Mouse (Mus musculus) kidney, postnatal 36 days (tissue): ENCODE measurements at regions not wholly inside any gene's neighbourhood (a gene's known extent, or its start where the extent isn't known, plus 50 kb on each side); places are given as distances from the start of the nearest gene placed in this dataset.

Experiments
- DNase-seq, 2 experiments: peaks; one replicate each; pipeline ENCODE4 v3.0.0; 2021 to 2022; ENCODE audit warnings: mixed read lengths in 2 of 2

DNA sequence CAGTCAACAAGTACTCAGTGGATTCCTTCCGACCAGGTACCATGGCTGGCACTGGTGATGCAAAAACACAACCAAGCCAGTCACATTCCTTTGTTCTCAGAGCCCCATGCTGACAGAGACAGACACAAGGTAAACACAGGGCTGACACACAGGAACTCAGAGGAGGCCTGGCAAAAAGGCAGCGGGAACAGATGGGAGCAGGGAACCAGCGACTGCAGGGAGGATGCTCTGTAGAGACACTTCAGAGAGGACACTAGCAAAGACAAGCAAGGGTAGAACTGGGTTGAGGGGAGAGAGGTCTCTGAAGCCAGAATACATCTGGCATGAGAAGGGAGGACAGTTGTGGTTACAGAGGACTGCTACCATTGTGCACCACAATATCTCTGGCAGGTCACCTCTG is 133.6 kb downstream of the Tex36 start:
- no peak for DNase-seq

DNA sequence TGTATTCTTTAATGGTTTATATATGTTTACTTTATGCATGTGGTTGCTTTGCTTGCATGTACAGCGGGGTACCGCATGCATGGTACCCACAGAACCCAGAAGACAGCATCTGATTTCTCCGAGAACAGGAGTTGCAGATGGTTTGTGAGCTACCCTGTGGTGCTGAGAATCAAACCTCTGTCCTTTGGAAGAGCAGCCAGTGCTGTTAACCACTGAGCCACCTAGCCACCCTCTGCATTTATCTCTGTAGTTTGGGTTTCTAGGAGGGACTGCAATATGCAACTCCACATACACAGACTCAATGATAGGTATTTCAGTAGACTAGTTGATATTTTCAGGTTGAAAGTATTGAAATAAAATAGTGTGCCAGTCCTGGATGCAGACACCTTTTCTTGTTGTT is 134.4 kb downstream of the Tex36 start:
- DNase-seq: no peak

DNA sequence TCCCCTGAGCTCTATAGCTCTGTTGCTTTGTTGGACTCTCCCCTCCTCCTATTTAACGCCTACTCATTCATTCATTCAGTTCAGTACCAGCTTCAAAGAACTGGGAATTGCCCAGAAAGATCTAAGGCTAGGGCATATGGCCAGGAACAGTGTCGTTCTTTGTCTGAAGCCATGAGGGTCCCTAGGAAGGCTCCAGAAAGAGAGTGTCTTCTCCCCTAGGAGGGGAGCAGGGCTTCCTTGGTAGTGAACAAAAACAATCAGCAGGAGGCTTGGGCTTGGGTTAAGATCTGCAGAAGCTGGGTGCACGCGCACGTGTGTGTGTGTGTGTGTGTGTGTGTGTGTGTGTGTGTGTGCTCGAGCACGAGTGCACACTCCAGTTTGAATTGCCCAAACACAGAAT is 142.7 kb downstream of the Tex36 start:
- DNase-seq: no peak

DNA sequence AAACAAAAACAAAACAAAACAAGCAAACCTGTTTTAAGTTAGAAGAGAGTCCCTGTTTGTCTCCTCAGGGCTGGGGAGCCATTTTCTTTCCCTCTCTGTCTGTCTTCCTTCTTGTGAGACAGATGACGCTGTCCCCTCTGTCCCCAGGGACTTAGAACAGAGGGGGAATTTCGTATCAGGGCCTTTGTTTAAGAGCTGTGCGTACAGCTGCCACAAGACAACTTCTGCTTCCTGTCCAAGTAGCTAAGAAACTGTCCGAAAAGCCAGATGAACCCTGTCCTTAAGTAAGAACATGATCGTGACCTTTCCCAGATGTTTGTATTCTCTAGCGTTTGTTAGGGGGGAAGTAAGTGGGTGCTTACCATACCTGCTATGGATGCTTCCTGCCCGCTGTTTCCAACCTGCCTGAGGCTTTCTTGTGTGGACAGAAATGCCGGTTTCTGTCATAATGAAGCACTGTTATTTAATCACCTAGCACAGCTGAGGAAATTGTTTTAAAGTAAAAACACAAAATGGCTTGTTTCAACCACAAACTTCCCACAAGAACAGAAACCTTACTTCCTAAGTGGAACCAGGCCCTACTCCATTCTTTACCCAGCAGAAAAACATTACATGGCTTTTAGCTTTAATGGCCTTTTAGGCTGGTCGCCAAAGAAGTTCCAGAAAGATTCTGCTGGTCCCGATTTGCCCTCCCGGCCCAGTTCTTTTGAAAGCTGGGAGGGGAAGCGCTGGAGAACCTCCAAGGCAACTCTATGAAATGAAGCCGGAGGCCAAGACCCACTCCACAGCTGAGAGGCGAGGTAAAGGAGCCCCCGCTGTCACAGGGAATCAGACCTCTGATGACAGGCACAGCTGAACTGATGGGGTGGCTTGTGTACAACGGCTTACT is 144.3 kb downstream of the Tex36 start:
- DNase-seq: peak; percentile 11 to 21

DNA sequence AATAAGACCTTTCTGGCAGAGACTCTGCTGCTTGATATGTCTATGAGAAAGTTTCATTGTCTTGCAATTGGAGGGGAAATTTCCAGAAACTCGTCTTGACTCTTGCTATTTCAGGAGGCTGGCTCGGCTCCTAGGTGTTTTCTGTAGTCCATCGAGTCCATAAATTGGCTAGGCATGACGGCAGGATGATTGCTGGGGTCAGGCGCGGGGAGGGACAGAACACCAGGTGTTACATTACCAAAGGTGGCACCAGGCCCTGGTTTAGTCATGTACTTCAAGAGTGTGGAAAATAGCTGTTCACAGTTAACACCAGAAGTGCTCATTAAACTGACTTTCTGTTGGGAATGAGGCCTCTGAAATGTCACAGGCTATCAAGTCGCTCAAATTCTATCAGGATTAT is 151.7 kb downstream of the Tex36 start:
- DNase-seq: no peak

DNA sequence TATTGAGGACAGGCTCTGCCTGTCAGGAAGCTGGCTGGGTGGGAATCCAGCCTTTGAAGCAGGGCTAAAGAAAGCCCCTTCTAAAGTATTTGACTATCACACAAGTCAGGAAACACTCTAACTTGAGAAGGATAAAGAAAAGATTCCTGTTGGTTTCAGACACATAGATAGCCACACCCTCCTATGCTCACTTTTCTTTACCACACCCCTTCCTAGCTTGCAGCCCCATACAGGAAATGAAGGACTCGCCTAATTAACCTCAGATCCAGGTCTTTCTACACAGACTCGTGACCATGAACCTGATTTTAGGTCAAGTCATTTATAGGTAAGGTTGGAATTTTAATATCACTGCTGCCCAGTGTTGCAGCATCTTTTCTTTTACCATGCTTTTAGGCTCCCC is 154.9 kb downstream of the Tex36 start:
- no peak for DNase-seq

DNA sequence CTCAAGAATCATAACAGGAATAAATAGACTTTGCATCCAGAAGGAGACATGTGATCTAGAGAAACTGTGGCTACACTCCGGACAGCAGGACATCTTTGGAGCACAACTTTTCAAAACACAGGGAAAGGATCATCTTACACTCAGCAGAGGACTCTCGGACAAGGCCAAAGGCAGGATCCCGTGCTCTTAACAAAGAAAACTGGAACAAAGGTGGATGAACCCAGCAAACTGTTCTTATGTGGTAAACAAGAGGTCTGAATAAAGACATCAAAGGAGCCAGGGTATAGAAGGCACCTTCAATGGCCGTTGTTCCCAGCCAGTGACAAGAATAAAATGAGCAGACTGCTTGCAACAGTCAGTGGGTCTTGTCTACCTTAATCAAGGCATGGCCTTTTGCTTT is 160.3 kb downstream of the Tex36 start:
- DNase-seq: no peak

DNA sequence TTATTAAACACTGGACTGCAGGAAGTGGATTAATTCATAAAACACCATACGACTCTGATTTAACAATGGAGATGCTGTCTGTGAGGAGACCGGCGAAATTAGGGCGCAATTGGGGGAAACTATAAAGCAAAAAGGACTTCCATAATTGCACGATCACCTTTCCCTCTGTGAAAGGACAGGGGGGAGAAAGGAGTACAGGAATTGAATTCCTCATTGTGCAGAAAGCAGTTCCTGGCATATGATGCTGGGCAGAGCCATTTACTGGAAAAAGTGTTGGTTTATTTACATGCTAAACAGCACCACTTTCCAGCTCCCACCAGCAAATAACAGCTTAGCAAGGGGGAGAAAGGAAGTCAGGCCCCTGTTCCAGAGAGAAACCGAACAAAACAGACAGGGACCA is 160.8 kb downstream of the Tex36 start:
- no peak for DNase-seq

DNA sequence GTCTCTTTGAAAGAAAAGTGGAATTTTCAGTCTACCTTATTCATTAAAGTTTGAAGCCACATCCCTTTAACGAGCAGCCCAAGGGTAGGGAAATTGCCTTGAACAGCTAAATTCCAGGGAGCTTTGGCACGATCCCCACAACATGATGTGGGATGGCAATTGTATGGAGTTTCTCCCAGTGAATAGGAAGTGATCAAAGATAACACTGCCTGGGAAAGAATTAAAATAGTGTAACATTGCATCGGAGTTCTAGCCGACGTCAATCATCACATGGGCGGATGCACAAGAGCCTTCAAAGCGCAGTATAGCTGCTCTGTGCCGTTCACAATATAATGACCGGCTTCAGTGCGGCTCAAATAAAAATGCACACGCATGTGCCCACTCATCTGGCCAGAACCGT is 161.2 kb downstream of the Tex36 start:
- no peak for DNase-seq

DNA sequence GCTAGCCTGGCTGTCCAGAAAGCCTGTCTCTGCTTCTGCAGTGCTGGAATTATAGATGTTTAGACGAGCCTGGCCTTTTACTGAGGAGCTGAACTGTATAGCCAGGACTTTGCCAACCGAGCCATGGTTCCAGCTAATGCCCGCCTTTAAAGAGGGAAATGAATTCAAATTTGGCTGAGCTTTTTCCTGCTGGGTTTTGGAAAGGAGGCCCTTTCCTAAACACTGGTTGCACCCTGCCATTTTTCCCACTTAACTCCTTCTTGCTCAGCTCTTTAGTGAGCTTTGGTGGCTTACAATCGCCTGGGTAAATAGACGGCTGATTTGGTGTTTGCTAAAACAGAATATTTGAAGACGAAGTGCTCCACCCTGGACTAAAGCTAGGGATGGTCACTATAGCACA is 161.9 kb downstream of the Tex36 start:
- DNase-seq: no peak

DNA sequence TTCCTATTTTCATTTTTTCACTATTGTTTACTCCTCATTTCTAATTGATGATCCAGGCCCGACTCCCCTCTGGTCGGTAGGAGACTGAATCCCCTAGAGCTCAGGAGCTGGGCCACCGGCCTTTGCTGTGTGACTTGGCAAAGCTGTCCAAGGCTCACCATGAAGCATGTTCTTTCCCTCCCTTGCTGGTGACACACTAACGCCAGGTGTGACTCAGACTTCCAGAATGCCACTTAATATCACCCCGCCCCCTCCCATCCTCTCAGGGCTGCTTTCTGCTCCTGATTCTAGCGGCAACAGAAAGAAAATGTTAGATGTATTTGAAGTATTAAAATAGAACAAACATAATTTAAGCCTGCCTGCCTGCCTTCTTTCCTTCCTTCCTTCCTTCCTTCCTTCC is 163.3 kb downstream of the Tex36 start:
- no peak for DNase-seq

DNA sequence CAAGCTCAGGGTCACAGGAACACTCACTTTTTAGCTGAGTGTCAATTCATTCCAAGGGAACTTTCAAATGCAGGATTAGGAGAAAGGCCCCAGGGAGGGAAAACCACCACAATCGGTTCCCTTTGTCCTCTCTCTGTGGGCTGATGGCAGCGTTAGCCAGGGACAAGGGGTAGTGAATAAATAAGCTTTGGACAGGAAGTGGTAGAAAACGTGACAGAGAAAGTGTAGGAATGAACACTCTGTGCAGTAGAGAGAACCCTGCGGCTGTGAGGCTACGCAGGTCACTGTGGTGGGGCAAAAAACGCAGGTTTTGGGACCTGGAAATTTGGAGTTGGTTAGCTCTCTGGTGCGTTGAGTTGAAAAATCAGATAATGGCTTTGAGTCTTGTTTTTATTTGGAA is 164.1 kb downstream of the Tex36 start:
- no peak for DNase-seq

DNA sequence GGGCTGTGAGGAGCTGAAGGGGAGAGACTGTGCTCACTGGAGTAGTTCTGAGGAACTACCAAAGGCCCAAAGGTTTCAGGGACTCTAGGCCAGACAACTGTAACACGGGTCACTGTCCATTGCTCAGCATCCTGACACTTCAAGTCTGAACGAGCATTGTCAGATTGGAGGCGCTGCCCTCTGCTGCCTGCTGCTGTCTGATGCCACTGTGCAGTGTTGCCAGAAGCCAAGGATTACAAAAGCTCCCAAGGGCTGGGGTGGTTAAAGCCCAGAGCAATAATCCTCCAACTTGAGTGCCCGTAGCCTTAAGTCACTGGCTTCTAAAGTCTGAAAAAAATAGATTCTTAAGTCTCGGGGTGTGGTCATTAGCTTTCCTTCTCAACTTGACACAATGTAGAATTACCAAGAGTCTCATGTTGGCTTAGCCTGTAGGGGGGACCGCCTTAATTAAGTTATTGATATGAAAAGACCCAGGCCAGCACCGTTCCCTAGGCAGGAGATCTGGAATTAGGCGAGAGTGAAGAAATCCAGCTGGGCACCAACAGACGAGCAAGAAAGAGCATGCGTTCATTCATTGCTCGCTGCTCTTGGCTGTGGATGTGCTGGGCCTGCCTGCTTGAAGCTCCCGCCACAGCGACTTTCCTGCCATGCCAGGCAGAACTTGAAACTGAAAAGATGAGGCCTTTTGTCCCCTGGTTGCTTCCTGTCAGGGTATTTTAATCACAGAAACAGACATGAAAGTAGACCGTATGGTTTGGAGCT is 166.2 kb downstream of the Tex36 start:
- DNase-seq: no peak

DNA sequence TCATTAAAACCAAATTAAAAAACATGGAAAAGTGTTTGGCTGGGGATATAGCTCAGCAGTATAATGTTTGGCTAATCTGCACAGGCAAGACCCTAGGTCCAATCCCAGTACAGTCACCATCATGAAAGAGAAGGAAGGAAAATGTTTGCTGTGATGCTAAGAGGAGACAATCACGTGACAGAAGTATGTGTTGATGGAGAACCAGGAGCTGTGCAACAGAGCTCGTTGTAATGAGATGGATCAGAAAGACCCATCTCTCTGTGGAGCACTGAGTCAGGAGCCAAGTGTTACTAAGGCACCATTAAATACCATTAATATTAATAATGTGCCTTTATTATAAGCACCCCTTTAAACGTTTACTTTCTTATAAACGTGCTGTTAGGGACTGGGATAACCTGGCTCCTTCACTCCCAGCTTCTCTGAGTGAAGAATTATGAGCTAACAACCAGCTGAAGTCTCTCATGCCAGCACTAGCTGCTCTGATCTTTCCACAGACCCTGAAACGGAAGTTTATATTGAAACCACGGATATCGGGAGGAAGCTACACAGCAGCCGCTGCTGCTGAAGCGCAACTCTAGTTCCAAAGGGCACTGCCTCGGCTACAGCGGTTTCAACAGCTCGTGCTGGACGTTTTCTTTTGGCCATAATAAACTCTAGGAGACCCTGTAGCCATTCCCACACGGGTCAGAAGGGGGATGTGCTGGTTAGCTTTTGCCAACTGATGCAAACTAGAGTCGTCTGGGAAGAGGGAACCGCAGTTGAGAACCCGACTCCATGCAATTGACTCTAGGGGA is 167.7 kb downstream of the Tex36 start:
- DNase-seq: no peak

DNA sequence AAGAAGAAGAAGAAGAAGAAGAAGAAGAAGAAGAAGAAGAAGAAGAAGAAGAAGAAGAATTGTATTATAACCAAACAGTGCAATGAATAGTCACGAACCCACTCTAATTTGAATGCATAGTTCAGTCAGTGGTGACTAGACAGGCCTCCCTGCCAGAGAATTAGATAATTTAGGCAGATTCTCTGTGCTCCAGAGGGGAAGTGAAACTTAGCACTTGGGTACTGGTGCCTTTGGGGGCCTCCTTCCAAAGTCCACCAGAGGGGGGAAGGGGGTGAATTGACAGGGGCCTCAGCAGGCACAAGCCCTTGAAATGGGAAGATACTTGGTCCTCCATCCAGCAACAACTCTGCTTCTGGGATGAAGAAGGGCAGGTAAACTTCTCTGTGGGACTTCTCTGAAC is 169.6 kb downstream of the Tex36 start:
- no peak for DNase-seq

DNA sequence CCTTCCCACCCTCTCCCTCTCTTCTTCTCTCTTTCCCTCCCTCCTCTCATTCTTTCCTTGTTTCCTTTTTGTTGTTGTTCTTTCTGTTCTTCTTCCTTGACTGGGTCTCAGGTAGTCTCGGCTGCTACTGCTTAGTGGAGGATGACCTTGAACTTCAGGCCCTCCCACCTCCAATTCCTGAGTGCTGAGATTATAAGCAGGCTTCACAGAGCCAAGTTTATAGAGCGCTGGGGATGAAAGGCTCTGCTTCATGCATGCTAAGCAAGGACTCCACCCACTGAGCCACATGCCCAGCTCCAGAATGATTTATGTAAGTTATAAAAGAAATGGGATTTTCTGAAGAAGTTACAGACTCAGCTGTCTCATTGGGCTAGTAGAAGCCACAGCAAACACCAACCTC is 199.9 kb downstream of the Tex36 start:
- DNase-seq: no peak

DNA sequence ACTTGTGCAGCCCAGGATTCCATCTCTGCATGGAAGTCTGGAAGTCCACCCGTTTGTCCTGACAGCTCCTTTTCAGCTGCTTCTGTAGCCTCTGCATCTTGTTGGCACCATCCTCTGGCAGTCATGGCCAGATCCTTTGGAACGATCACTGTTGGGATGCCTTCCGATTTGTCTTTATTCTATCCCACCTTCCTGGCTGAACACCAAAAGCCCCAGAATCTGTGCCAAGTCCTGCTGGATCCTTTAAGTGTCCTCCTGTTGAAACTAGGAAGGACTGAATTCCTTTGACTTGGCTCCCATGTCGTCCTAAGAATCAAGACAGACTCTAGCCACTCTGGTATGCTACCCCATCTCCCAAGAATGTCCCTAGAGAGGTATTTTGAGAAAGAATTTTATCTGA is 201.3 kb downstream of the Tex36 start:
- no peak for DNase-seq

DNA sequence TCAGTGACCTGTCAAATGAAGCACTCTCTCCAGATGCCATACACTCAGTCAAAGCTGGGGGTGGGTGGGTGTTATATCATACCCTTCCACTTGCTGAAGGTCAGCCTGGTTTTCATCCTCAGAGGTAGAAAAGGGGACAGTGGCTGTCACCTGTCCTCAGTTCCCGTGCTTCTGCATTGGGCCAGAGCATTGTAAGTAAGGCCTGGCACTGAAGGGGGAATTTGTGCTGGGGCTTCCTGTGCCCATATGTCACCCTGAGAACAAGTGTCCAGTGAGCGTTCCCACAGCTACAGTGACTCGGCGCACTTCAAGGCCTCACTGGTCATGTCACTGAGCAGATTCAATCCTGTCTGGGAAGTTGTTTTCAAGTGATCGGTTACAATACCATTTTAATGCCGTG is 213.2 kb downstream of the Tex36 start:
- no peak for DNase-seq

DNA sequence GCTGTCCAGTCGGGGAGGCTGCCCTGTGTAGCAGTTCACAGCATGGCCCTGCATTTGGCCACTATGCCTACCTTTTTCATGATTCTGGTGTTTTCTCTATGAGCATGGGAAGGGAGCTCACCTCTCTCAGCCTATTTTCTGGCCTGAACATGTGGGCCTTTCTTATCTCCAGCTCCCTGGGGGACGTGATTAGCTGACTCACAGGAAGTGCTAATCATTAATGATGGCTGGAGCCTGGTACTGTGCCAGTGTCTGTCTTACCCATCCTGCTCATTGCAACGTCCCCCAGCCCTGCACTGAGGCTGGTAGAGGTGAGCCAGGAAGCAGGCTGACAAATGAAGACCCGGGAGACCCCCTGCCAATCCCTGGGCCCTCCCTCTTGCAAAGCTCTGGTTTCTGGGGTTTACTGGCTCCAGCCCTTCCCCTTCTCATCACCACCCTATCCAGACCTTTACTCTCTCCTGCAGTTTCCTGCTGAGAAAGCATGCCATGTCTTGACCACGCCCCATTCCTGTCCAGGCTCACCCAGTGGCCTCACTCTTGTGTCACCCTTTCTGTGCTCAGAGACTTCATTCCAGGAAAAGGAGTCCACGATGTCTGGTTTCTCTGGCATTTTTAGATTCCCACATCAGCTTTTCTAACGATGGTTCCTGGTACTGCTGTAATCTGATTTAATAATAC is 219.8 kb downstream of the Tex36 start:
- peak; percentile 17 to 18 for DNase-seq

DNA sequence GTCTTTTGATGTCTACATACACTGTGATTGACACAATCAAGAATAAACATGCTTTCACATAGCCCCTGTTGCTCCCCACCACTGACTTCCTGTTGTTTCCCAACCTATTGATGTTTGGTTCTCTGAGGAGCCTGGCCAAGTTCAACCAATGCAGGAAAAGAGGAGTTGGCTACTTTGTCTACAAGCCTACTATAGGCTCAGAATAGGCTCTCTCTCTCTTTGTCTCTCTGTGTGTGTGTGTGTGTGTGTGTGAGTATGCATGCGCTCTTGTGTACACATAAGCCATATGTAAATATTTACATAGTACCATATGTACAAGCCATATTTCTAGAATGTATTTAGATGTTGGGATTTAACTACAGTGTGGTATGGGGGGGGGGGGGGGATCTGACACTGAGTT is 222.6 kb downstream of the Tex36 start:
- DNase-seq: no peak

DNA sequence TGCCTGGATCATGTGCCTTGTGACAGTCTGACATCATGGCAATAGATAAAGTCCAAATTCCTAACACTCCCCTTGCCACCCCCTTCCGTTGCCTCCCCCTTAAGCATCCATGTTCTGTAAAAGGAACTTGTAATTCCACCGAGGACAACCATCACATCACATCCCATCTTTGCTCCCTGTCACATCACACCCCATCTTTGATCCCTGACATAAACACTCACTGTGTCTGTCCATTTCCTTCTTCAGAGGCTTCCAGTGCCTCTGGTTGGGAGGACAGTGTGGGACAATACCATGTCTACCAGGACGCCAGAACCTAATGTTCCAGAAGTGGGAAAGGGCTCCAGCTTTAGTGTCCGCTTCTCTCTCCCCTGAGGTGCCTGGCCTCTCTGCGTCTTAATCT is 223.6 kb downstream of the Tex36 start:
- no peak for DNase-seq

DNA sequence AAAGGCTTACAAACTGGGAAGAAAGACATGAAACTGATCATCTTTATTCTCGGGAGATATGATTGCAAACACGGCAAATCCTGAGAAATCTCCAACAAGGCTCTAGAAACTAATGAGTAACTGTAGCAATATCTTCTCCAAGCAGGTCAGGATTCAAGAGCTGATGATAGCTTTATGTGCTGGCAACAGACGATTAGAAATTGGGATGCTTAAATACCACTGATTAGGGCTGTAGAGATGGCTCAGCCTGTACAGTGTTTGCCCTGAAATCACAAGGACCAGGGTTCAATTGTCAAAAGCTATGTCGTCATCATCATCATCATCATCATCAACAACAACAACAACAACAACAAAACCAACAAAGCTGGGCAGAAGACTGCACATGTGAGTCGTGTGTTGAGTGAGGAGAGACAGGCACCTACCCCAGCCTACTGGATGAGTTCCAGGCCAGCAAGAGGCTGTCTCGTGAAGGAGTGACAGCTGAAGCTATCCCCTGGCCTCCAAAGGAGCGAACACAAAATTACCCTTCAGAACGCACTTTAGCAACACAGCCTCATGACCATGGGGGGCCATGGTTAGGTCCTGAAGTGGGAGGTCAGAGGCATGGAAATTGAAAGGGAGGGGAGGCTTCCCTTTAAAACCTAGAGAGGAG is 225.0 kb downstream of the Tex36 start:
- DNase-seq: no peak
